In the genomic region with DNA sequence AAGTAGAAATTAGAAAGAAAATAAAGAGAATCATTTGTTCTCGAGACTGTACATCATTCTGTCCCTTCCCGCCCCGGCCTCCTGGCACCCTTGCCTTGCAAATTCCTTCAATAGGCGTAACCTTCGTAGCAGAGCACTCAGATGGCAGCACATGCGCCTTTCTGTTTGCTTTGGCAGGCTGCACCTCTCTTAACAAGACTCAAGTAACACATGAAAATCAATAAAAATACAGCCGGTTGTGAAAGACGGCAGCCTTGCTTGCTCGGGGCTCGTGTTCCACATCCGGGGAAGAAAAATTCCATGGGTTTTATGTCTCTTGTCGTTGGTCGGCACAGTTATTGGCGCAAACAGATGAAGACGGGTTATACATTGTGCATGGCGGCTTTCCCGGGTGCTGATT, we compare ENCODE assay signal across 8 mouse cellular contexts.
DNase-seq lines count a peak whose midpoint lies in the region; ATAC-seq and TF ChIP-seq lines count a peak whose summit lies in the region.

No protein-coding gene starts in this region.

- no peaks in the 10 kb centered on the region for H3K36me3 ChIP-seq in heart, adult 2 months (ENCODE audit: control insufficient read depth, insufficient read depth, low read length)
- H3K36me3 ChIP-seq in heart, embryonic 11.5 days (ENCODE audit: control insufficient read depth, insufficient read depth, low read length): no peaks in the 10 kb centered on the region

- no peak overlapping the region for H3K4me3 ChIP-seq in heart, adult 2 months
- H3K4me3 ChIP-seq in heart, embryonic 11.5 days (ENCODE audit: low read depth, low read length): no peak overlapping the region

- DNase-seq in heart, adult 2 months: peak; percentile 40 to 60
- DNase-seq in heart, adult 8-10 months (ENCODE audit: low spot score): peak; percentile 30
- peak; percentile 32 to 39 for DNase-seq in kidney, postnatal 36 days
- DNase-seq in testis, postnatal 14 days (ENCODE audit: low spot score): peak; percentile 7
- no peak for DNase-seq in cerebellum, postnatal 4 days (ENCODE audit: low spot score in 2 of 2)

- H3K4me1 ChIP-seq in heart, adult 2 months (ENCODE audit: control insufficient read depth, insufficient read depth, low read length): no peaks in the 10 kb centered on the region
- 0 out of 2 replicates have a peak, but pooled peaks cover 6% of the 10 kb centered on the region for H3K4me1 ChIP-seq in heart, embryonic 11.5 days (ENCODE audit: control insufficient read depth, insufficient read depth, low read length)

- H3K4me2 ChIP-seq in heart, embryonic 11.5 days: no peak overlapping the region

- intact Hi-C loops in heart, adult 2 months (cut with DNase I): no loop called here

- WGBS in heart, adult 2 months: 76% methylated on average over 17 of the region's 17 CpGs
- 85% methylated on average over 17 of the region's 17 CpGs for WGBS in heart, embryonic 11.5 days (ENCODE audit: insufficient replicate concordance)

- no peak for TF ChIP-seq CTCF in heart, adult 2 months (IDR thresholded peaks at IDR 0.05)

- H3K9ac ChIP-seq in heart, adult 2 months (ENCODE audit: low read depth, low read length): no peak overlapping the region
- H3K9ac ChIP-seq in heart, embryonic 11.5 days (ENCODE audit: low read depth, low read length): no peak overlapping the region

- no peak overlapping the region for H3K27ac ChIP-seq in heart, adult 2 months
- no peak overlapping the region for H3K27ac ChIP-seq in heart, embryonic 11.5 days (ENCODE audit: low read depth, low read length)

- no peak for TF ChIP-seq EP300 in heart, adult 2 months (IDR thresholded peaks at IDR 0.05; ENCODE audit: insufficient read depth, low read depth, low read length)

- H3K27me3 ChIP-seq in heart, adult 2 months (ENCODE audit: control insufficient read depth, insufficient read depth, low read length): no peaks in the 10 kb centered on the region
- no peaks in the 10 kb centered on the region for H3K27me3 ChIP-seq in heart, embryonic 11.5 days (ENCODE audit: control insufficient read depth, insufficient read depth, low read length)

- TF ChIP-seq POLR2A in heart, adult 2 months (IDR thresholded peaks at IDR 0.05; ENCODE audit: insufficient read depth, low read depth, low read length): no peak

- no peak for ATAC-seq in heart, embryonic 11.5 days (replicated peaks; ENCODE audit: insufficient number of reproducible peaks, low FRiP score, low TSS enrichment)
- ATAC-seq in megakaryocyte-erythroid progenitor cell, adult 5-6 weeks (replicated peaks; ENCODE audit: low FRiP score, low TSS enrichment, poor library complexity, severe bottlenecking): no peak
- no peak for ATAC-seq in cerebellum, adult (ENCODE audit: insufficient number of reproducible peaks, low FRiP score, low TSS enrichment)

- no peaks in the 10 kb centered on the region for H3K9me3 ChIP-seq in heart, embryonic 11.5 days (replicated peaks; ENCODE audit: control insufficient read depth, low read length)

- H3K79me2 ChIP-seq in heart, adult 2 months (replicated peaks; ENCODE audit: control insufficient read depth, insufficient read depth, low read length): no peaks in the 10 kb centered on the region

Comparison
In these comparisons a context has a peak if more than half of its experiments do, and no peak if none do; other contexts are left out.
1. DNase-seq: peak in heart, adult 2 months (2 of 2), heart, adult 8-10 months (single experiment), kidney, postnatal 36 days (2 of 2) and testis, postnatal 14 days (single experiment); none in cerebellum, postnatal 4 days (0 of 2).